Mouse (Mus musculus): ENCODE measurements around the gene Brpf3. TPM values are rescaled to one million over a fixed set of nuclear protein-coding genes. Genes with fewer than 3 reads are reported as not detected.

Gene Brpf3
- total and polyA plus RNA-seq, 2 experiments from 2014 or later, result 2.7 to 27.8 TPM

GRCm38 (mm10) chr17:28816875-28817811 is 16.3 kb downstream of the Brpf3 start:
- Histone ChIP-seq H3K9ac (replicated peaks; ENCODE audit: low read depth, low read length) (no peak overlapping the region), H3K9me3 (replicated peaks; ENCODE audit: control insufficient read depth, low read length) (no peaks in the 10 kb centered on the region), H3K4me3 (ENCODE audit: low read depth, low read length) (no peak overlapping the region), H3K27ac (ENCODE audit: low read depth) (no peak overlapping the region), H3K4me2 (ENCODE audit: low read depth, low read length) (no peak overlapping the region), H3K4me1 (ENCODE audit: control insufficient read depth, insufficient read depth) (no peaks in the 10 kb centered on the region; the same call in 1 of the 2 replicates), H3K36me3 (replicated peaks; ENCODE audit: control insufficient read depth, insufficient read depth, low read length) (peaks cover 73% of the 10 kb centered on the region), H3K27me3 (ENCODE audit: control insufficient read depth, insufficient read depth, low read length) (no peaks in the 10 kb centered on the region)
- 94% methylated on average over 25 of the region's 25 CpGs for WGBS
- DNase-seq (ENCODE audit: low spot score), result no peak
- no peak for TF ChIP-seq CTCF (IDR thresholded peaks at IDR 0.05; ENCODE audit: low read depth)
- TF ChIP-seq EP300 (IDR thresholded peaks at IDR 0.05; ENCODE audit: low read depth), result no peak
- no peak for ATAC-seq (ENCODE audit: insufficient read depth, low read depth)

- Histone ChIP-seq H3K4me2 (ENCODE audit: low read depth, low read length) (no peak overlapping the region), H3K27me3 (ENCODE audit: control insufficient read depth, insufficient read depth, low read length) (no peaks in the 10 kb centered on the region), H3K27ac (ENCODE audit: low read depth) (no peak overlapping the region), H3K36me3 (replicated peaks; ENCODE audit: control insufficient read depth, insufficient read depth, low read length) (peaks cover 82% of the 10 kb centered on the region), H3K9ac (replicated peaks; ENCODE audit: low read depth, low read length) (no peak overlapping the region), H3K4me3 (ENCODE audit: low read depth, low read length) (no peak overlapping the region), H3K4me1 (ENCODE audit: control insufficient read depth, insufficient read depth) (peaks cover 3% of the 10 kb centered on the region; the same call in 1 of the 2 replicates), H3K9me3 (replicated peaks; ENCODE audit: control insufficient read depth, low read length) (no peaks in the 10 kb centered on the region)
- ATAC-seq (ENCODE audit: insufficient read depth, low read depth) (no peak), DNase-seq (ENCODE audit: low spot score) (no peak)
- 82% methylated on average over 2 of the region's 2 CpGs for WGBS
- TF ChIP-seq EP300 (IDR thresholded peaks at IDR 0.05; ENCODE audit: low read depth) (no peak), CTCF (IDR thresholded peaks at IDR 0.05; ENCODE audit: low read depth) (no peak)
Measured at GRCm38 (mm10) chr17:28820189-28820588, 19.3 kb downstream of the Brpf3 start.

GRCm38 (mm10) chr17:28823004-28823745 is 22.3 kb downstream of the Brpf3 start:
- WGBS, result 86% methylated on average over 13 of the region's 13 CpGs
- Histone ChIP-seq H3K9me3 (replicated peaks; ENCODE audit: control insufficient read depth, low read length) (no peaks in the 10 kb centered on the region), H3K27ac (ENCODE audit: low read depth) (no peak overlapping the region), H3K9ac (replicated peaks; ENCODE audit: low read depth, low read length) (no peak overlapping the region), H3K36me3 (replicated peaks; ENCODE audit: control insufficient read depth, insufficient read depth, low read length) (peaks cover 88% of the 10 kb centered on the region), H3K4me1 (ENCODE audit: control insufficient read depth, insufficient read depth) (0 out of 2 replicates have a peak, but pooled peaks cover 6% of the 10 kb centered on the region), H3K4me3 (ENCODE audit: low read depth, low read length) (no peak overlapping the region), H3K27me3 (ENCODE audit: control insufficient read depth, insufficient read depth, low read length) (no peaks in the 10 kb centered on the region), H3K4me2 (ENCODE audit: low read depth, low read length) (no peak overlapping the region)
- DNase-seq (ENCODE audit: low spot score), result no peak
- ATAC-seq (ENCODE audit: insufficient read depth, low read depth), result no peak
- no peak for TF ChIP-seq EP300 (IDR thresholded peaks at IDR 0.05; ENCODE audit: low read depth)
- TF ChIP-seq CTCF (IDR thresholded peaks at IDR 0.05; ENCODE audit: low read depth), result no peak

GRCm38 (mm10) chr17:28823749-28824148 is 22.9 kb downstream of the Brpf3 start:
- H3K9ac ChIP-seq (replicated peaks; ENCODE audit: low read depth, low read length), result no peak overlapping the region
- H3K9me3 ChIP-seq (replicated peaks; ENCODE audit: control insufficient read depth, low read length), result no peaks in the 10 kb centered on the region
- no peak overlapping the region for H3K4me2 ChIP-seq (ENCODE audit: low read depth, low read length)
- peaks cover 88% of the 10 kb centered on the region for H3K36me3 ChIP-seq (replicated peaks; ENCODE audit: control insufficient read depth, insufficient read depth, low read length)
- DNase-seq (ENCODE audit: low spot score) (no peak), ATAC-seq (ENCODE audit: insufficient read depth, low read depth) (no peak)
- TF ChIP-seq EP300 (IDR thresholded peaks at IDR 0.05; ENCODE audit: low read depth) (no peak), CTCF (IDR thresholded peaks at IDR 0.05; ENCODE audit: low read depth) (no peak)
- 90% methylated on average over 11 of the region's 11 CpGs for WGBS
- no peak overlapping the region for H3K4me3 ChIP-seq (ENCODE audit: low read depth, low read length)
- no peak overlapping the region for H3K27ac ChIP-seq (ENCODE audit: low read depth)
- H3K27me3 ChIP-seq (ENCODE audit: control insufficient read depth, insufficient read depth, low read length), result no peaks in the 10 kb centered on the region
- 0 out of 2 replicates have a peak, but pooled peaks cover 6% of the 10 kb centered on the region for H3K4me1 ChIP-seq (ENCODE audit: control insufficient read depth, insufficient read depth)

- Histone ChIP-seq H3K4me1 (ENCODE audit: control insufficient read depth, insufficient read depth) (0 out of 2 replicates have a peak, but pooled peaks cover 6% of the 10 kb centered on the region), H3K27me3 (ENCODE audit: control insufficient read depth, insufficient read depth, low read length) (no peaks in the 10 kb centered on the region), H3K27ac (ENCODE audit: low read depth) (peak overlapping the region; percentile 43; the same call in 1 of the 2 replicates), H3K9ac (replicated peaks; ENCODE audit: low read depth, low read length) (no peak overlapping the region), H3K36me3 (replicated peaks; ENCODE audit: control insufficient read depth, insufficient read depth, low read length) (peaks cover 89% of the 10 kb centered on the region), H3K9me3 (replicated peaks; ENCODE audit: control insufficient read depth, low read length) (no peaks in the 10 kb centered on the region), H3K4me3 (ENCODE audit: low read depth, low read length) (no peak overlapping the region), H3K4me2 (ENCODE audit: low read depth, low read length) (no peak overlapping the region)
- DNase-seq (ENCODE audit: low spot score) (no peak), ATAC-seq (ENCODE audit: insufficient read depth, low read depth) (0 out of 2 replicates have a peak, but pooled peaks have one; percentile 22)
- WGBS, result 62% methylated on average over 6 of the region's 6 CpGs
- TF ChIP-seq EP300 (IDR thresholded peaks at IDR 0.05; ENCODE audit: low read depth), result no peak
Measured at GRCm38 (mm10) chr17:28824896-28825295, 24.0 kb downstream of the Brpf3 start.

All from heart, postnatal 0 days (tissue).